ENCODE assay signal across 34 mouse cellular contexts in genomic region chr5:130584042-130584441, GRCm38 (mm10).
"Had no signal": no experiment of that assay in that cellular context is flagged by ENCODE, and none has a peak within 500 bp of the region (broad histone marks: within the 10 kb centered on the region; RNA-seq: fewer than 3 reads in every experiment).

No protein-coding gene starts in this region.

- H3K27me3 ChIP-seq: heart, embryonic 12.5 days; heart, embryonic 13.5 days; heart, embryonic 15.5 days; hindbrain, embryonic 12.5 days; hindbrain, embryonic 13.5 days; hindbrain, embryonic 15.5 days; intestine, embryonic 15.5 days; kidney, embryonic 15.5 days had no signal

- ATAC-seq: hindbrain, embryonic 16.5 days; hindbrain, postnatal 0 days; inflammation-experienced regulatory T-cells, adult 6 months; intestine, embryonic 15.5 days; intestine, embryonic 16.5 days; intestine, postnatal 0 days had no signal

- H3K4me3 ChIP-seq: heart, embryonic 12.5 days; heart, embryonic 13.5 days; heart, embryonic 15.5 days; hindbrain, embryonic 10.5 days; hindbrain, embryonic 12.5 days; hindbrain, embryonic 13.5 days; hindbrain, embryonic 15.5 days; intestine, embryonic 15.5 days; kidney, embryonic 15.5 days; layer of hippocampus, adult 2 months; left cerebral cortex, adult 2 months had no signal

- H3K27ac ChIP-seq: heart, embryonic 13.5 days; heart, embryonic 15.5 days; hindbrain, embryonic 10.5 days; hindbrain, embryonic 12.5 days; hindbrain, embryonic 13.5 days; hindbrain, embryonic 14.5 days; hindbrain, embryonic 15.5 days; hindbrain, postnatal 0 days; intestine, embryonic 15.5 days; kidney, embryonic 15.5 days; kidney, postnatal 0 days; layer of hippocampus, adult 2 months; left cerebral cortex, adult 2 months had no signal

- H3K9ac ChIP-seq: heart, embryonic 12.5 days; heart, embryonic 13.5 days; heart, embryonic 15.5 days; hindbrain, embryonic 12.5 days; hindbrain, embryonic 13.5 days; hindbrain, embryonic 14.5 days; hindbrain, embryonic 15.5 days; intestine, embryonic 15.5 days; kidney, embryonic 15.5 days had no signal

- H3K4me1 ChIP-seq: heart, embryonic 12.5 days; heart, embryonic 13.5 days; heart, embryonic 15.5 days; hindbrain, embryonic 10.5 days; hindbrain, embryonic 12.5 days; hindbrain, embryonic 13.5 days; hindbrain, embryonic 15.5 days; intestine, embryonic 15.5 days; kidney, embryonic 15.5 days had no signal

- DNase-seq: heart, postnatal 10 days; heart, postnatal 14 days; heart, postnatal 36 days; heart, postnatal 4 days; kidney, adult 11 months; kidney, adult 18-20 months; kidney, adult 2 months; kidney, adult 8-10 months; kidney, adult 9 months; kidney, postnatal 10 days; kidney, postnatal 14 days; kidney, postnatal 25 days; kidney, postnatal 36 days; kidney, postnatal 4 days; layer of hippocampus, adult 9-11 months; layer of hippocampus, postnatal 36 days had no signal

- H3K36me3 ChIP-seq: heart, embryonic 12.5 days; heart, embryonic 13.5 days; heart, embryonic 15.5 days; hindbrain, embryonic 10.5 days; hindbrain, embryonic 12.5 days; hindbrain, embryonic 13.5 days; hindbrain, embryonic 15.5 days; intestine, embryonic 15.5 days; kidney, embryonic 15.5 days had no signal
